8 mouse cellular contexts compared by ENCODE assay signal in the genomic region with DNA sequence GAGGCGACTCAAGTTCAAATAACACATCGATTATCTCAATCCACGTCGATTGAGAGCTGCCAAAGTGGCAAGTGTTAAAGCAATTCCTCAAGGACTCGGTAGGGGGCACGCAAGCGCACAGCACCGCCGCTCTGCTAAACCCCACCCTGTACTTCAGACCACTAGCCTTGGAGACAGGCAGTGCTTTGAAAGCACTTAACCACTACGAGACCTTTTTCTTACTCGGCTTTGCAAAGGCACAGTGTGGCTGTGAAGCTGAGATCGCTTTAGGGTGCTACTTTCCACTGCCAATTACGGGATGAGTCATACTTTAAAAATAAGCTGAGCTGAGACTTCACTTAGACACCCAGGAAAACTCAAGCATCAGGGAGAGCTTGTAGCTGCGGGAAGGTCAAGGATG. TPM values are rescaled to one million over a fixed set of nuclear protein-coding genes. Genes with fewer than 3 reads are reported as not detected.
A peak's percentile ranks its signal among the peaks of the same experiment; 100 is the strongest.
DNase-seq lines count a peak whose midpoint lies in the region; ATAC-seq lines count a peak whose summit lies in the region.

No protein-coding gene starts in this region.

- H3K4me3 ChIP-seq in hindbrain, embryonic 10.5 days, result no peak overlapping the region
- H3K4me3 ChIP-seq in hindbrain, embryonic 12.5 days, result no peak overlapping the region

- no peak overlapping the region for H3K9ac ChIP-seq in hindbrain, embryonic 12.5 days

- DNase-seq in hindbrain, embryonic 10.5 days (ENCODE audit: low spot score), result peak; percentile 62
- DNase-seq in heart, postnatal 4 days, result peak; percentile 78
- peak; percentile 66 for DNase-seq in left cerebral cortex, adult 11 months (ENCODE audit: low spot score)
- DNase-seq in skeletal muscle tissue, adult 2 months (ENCODE audit: low read depth, low spot score), result peak; percentile 79

- no peaks in the 10 kb centered on the region for H3K9me3 ChIP-seq in hindbrain, embryonic 10.5 days
- no peaks in the 10 kb centered on the region for H3K9me3 ChIP-seq in hindbrain, embryonic 12.5 days (replicated peaks)

- no peak overlapping the region for H3K27ac ChIP-seq in hindbrain, embryonic 10.5 days
- H3K27ac ChIP-seq in hindbrain, embryonic 12.5 days, result no peak overlapping the region

- 0 out of 2 replicates have a peak, but pooled peaks cover 3% of the 10 kb centered on the region for H3K4me1 ChIP-seq in hindbrain, embryonic 10.5 days (replicated peaks)
- no peaks in the 10 kb centered on the region for H3K4me1 ChIP-seq in hindbrain, embryonic 12.5 days

- no peaks in the 10 kb centered on the region for H3K36me3 ChIP-seq in hindbrain, embryonic 10.5 days
- H3K36me3 ChIP-seq in hindbrain, embryonic 12.5 days, result no peaks in the 10 kb centered on the region

- WGBS in hindbrain, embryonic 10.5 days, result 13% methylated on average over 14 of the region's 14 CpGs
- WGBS in hindbrain, embryonic 12.5 days, result 10% methylated on average over 14 of the region's 14 CpGs

- H3K4me2 ChIP-seq in hindbrain, embryonic 12.5 days (replicated peaks), result no peak overlapping the region

- no peak for ATAC-seq in hindbrain, embryonic 12.5 days (ENCODE audit: low FRiP score)
- peak; percentile 74 for ATAC-seq in cerebellum, adult (ENCODE audit: insufficient number of reproducible peaks, low FRiP score, low TSS enrichment)
- ATAC-seq in frontal cortex, adult (ENCODE audit: low TSS enrichment), result peak; percentile 93
- peak; percentile 99 for ATAC-seq in megakaryocyte, adult 5-6 weeks (ENCODE audit: poor library complexity, severe bottlenecking)

- H3K27me3 ChIP-seq in hindbrain, embryonic 10.5 days (ENCODE audit: insufficient read depth, poor library complexity, severe bottlenecking), result no peaks in the 10 kb centered on the region
- no peaks in the 10 kb centered on the region for H3K27me3 ChIP-seq in hindbrain, embryonic 12.5 days

RNA-seq across cellular contexts. Expression of a gene that starts 9.7 kb away (rescaled TPM):
- 4.2 and 4.4 TPM in 2 replicates for polyA plus RNA-seq in hindbrain, embryonic 10.5 days (2016; fragmentation: Nextera tagmentation; extraction: Ambion mirVana)
- 6.2 and 6.9 TPM in 2 replicates for polyA plus RNA-seq in hindbrain, embryonic 12.5 days (2016; fragmentation: Nextera tagmentation; extraction: Ambion mirVana)
- total RNA-seq in heart, postnatal 4 days (2021), result 10 to 100 TPM; 69.8 to 72.3 TPM
- 91.2 and 103 TPM in 2 replicates for total RNA-seq in megakaryocyte, adult 5-6 weeks (2015)
- 21.2 and 38.7 TPM in 2 replicates for total RNA-seq in megakaryocyte, adult 5-6 weeks (2017)
